Mouse (Mus musculus) midbrain, embryonic 16.5 days (tissue): ENCODE results near the gene Ehd1. TPM values are rescaled to one million over a fixed set of nuclear protein-coding genes. Genes with fewer than 3 reads are reported as not detected.
"Not testable (repeated sequence)": the region's sequence is repeated elsewhere in the genome, so short reads cannot be mapped to it uniquely, and the experiment has no call there.

Experiments used
- ATAC-seq: fragments of 200-750 bp; cut with Nextera tagmentation; 2 replicates; pipeline ENCODE4 v1.8.0; 2017; ENCODE audit warnings: moderate TSS enrichment
- H3K27ac ChIP-seq: fragments of 300-500 bp; sonication (generic); 2 replicates; pipeline ENCODE4 v1.5.1; 2014; ENCODE audit warnings: mild to moderate bottlenecking, low read length, mixed read lengths
- H3K27me3 ChIP-seq: fragments of 300-500 bp; sonication (generic); 2 replicates; pipeline ENCODE4 v1.6.1; 2014; ENCODE audit warnings: low read depth, low read length, mixed read lengths; ENCODE audit not compliant: control insufficient read depth, insufficient read depth
- H3K36me3 ChIP-seq: fragments of 300-500 bp; sonication (generic); 2 replicates; pipeline ENCODE4 v1.6.1; 2014; ENCODE audit warnings: mild to moderate bottlenecking, low read length, moderate library complexity, mixed read lengths; ENCODE audit not compliant: control insufficient read depth, insufficient read depth
- H3K4me1 ChIP-seq: fragments of 300-500 bp; sonication (generic); 2 replicates; pipeline ENCODE4 v1.6.1; 2014; ENCODE audit warnings: mild to moderate bottlenecking, low read length, mixed read lengths; ENCODE audit not compliant: control insufficient read depth, insufficient read depth
- H3K4me2 ChIP-seq: fragments of 300-500 bp; sonication (generic); 2 replicates; pipeline ENCODE4 v1.6.1; 2014; ENCODE audit warnings: mild to moderate bottlenecking, low read length, mixed read lengths
- H3K4me3 ChIP-seq: fragments of 300-500 bp; sonication (generic); 2 replicates; pipeline ENCODE4 v1.5.1; 2014; ENCODE audit warnings: low read depth, mild to moderate bottlenecking, low read length, moderate library complexity, mixed read lengths
- H3K9ac ChIP-seq: fragments of 300-500 bp; sonication (generic); 2 replicates; pipeline ENCODE4 v1.6.1; 2014; ENCODE audit warnings: low read depth, low read length, mixed read lengths
- H3K9me3 ChIP-seq: fragments of 300-500 bp; sonication (generic); replicated peaks from 2 replicates; pipeline ENCODE4 v1.6.1; 2014; ENCODE audit warnings: mild to moderate bottlenecking, low read length, mixed read lengths; ENCODE audit not compliant: control insufficient read depth, poor library complexity, severe bottlenecking
- whole genome bisulfite sequencing: fragments of 180-500 bp; shearing (Covaris S2); extraction: QIAGEN DNeasy Blood & Tissue Kit; methylation state at CpG from one replicate; pipeline ENCODE4 v1.1.7; 2014; 5-methylcytosine and 5-hydroxymethylcytosine counted together
- polyA plus RNA-seq: library from polyadenylated mRNA; unstranded; fragments of >200 nt; fragmentation: Nextera tagmentation; extraction: Ambion mirVana; gene quantifications from 2 replicates; pipeline ENCODE4 v1.2.1, GENCODE M21; 2015

The Ehd1 gene
- polyA plus RNA-seq, 1 experiment from 2014 or later = 99.6 TPM

DNA sequence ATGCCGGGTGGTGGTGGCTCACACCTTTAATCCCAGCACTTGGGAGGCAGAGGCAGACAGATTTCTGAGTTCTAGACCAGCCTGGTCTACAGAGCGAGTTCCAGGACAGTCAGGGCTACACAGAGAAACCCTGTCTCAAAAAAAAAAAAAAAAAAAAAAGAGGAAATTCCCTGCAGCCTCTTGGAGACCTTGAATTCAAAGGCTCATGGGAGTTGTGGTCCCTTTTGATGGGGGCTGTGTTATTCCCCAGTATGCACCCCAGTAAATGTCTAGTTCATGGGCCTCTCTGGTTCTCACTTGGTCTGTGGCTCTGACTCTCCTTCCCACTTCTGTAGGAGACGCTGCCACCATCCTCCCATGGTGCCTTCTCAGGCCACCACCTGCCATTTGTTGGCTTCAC is 35.3 kb downstream of the Ehd1 start:
- H3K9me3 ChIP-seq, H3K27ac ChIP-seq, H3K4me2 ChIP-seq, ATAC-seq, H3K4me3 ChIP-seq, H3K36me3 ChIP-seq, H3K9ac ChIP-seq, H3K4me1 ChIP-seq, H3K27me3 ChIP-seq: not testable (repeated sequence)
- 90% methylated on average over 3 of the region's 3 CpGs for WGBS

DNA sequence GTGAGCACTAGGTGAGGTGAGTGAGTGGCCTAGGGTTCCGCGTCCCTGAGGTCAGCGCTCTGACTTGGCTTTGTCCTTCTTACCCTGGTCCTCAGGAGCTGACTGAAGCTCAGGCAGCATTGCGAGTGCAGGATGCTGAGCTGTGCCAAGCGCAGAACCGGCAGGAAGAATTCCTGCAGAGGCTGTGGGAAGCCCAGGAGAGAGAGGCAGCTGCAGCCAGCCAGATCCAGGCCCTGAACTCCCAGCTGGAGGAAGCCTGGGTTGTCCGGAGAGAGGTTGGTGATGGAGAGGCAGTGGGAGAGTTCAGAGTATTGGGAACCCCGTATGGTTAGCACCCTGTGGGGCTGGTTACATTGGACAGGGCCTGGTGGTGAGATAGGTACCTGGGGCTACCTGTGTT is 37.3 kb downstream of the Ehd1 start:
- Histone ChIP-seq H3K27me3 (no peaks in the 10 kb centered on the region), H3K9ac (no peak overlapping the region), H3K4me2 (no peak overlapping the region), H3K9me3 (no peaks in the 10 kb centered on the region), H3K27ac (no peak overlapping the region), H3K36me3 (no peaks in the 10 kb centered on the region; the same call in 1 of the 2 replicates), H3K4me1 (no peaks in the 10 kb centered on the region), H3K4me3 (no peak overlapping the region)
- no peak for ATAC-seq
- WGBS = 91% methylated on average over 8 of the region's 8 CpGs

- Histone ChIP-seq H3K4me3 (no peak overlapping the region), H3K4me1 (no peaks in the 10 kb centered on the region), H3K27me3 (no peaks in the 10 kb centered on the region), H3K27ac (no peak overlapping the region), H3K4me2 (no peak overlapping the region), H3K36me3 (no peaks in the 10 kb centered on the region; the same call in 1 of the 2 replicates), H3K9ac (no peak overlapping the region), H3K9me3 (no peaks in the 10 kb centered on the region)
- 86% methylated on average over 8 of the region's 8 CpGs for WGBS
- ATAC-seq = no peak
These were observed 38.0 kb downstream of the Ehd1 start for GRCm38 (mm10) chr19:6314513-6314912.

DNA sequence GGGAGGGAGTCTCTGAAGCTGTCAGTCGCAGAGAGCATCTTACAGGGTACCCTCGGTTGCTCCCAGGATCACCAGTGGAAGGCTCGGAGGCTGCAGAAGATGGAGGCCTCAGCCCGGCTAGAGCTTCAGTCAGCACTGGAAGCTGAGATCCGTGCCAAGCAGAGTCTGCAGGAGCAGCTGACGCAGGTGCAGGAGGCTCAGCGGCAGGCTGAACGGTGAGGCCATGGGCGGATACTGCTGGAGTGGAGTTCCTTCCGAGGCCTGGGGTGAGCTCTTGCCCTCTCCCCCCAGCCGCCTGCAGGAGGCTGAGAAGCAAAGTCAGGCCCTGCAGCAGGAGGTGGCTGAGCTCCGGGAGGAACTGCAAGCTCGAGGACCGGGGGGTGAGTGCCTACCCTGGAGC is 39.0 kb downstream of the Ehd1 start:
- ATAC-seq = no peak
- 75% methylated on average over 14 of the region's 14 CpGs for WGBS
- H3K4me2 ChIP-seq = no peak overlapping the region
- no peaks in the 10 kb centered on the region for H3K4me1 ChIP-seq
- H3K27ac ChIP-seq = no peak overlapping the region
- no peaks in the 10 kb centered on the region; the same call in 1 of the 2 replicates for H3K36me3 ChIP-seq
- H3K27me3 ChIP-seq = no peaks in the 10 kb centered on the region
- no peak overlapping the region for H3K4me3 ChIP-seq
- no peaks in the 10 kb centered on the region for H3K9me3 ChIP-seq
- no peak overlapping the region for H3K9ac ChIP-seq

- no peaks in the 10 kb centered on the region; the same call in 1 of the 2 replicates for H3K36me3 ChIP-seq
- H3K27ac ChIP-seq = no peak overlapping the region
- 90% methylated on average over 12 of the region's 12 CpGs for WGBS
- no peak overlapping the region for H3K9ac ChIP-seq
- no peaks in the 10 kb centered on the region for H3K27me3 ChIP-seq
- H3K4me2 ChIP-seq = no peak overlapping the region
- H3K4me1 ChIP-seq = no peaks in the 10 kb centered on the region
- H3K9me3 ChIP-seq = no peaks in the 10 kb centered on the region
- no peak for ATAC-seq
- H3K4me3 ChIP-seq = no peak overlapping the region
These were observed 41.6 kb downstream of the Ehd1 start for GRCm38 (mm10) chr19:6318145-6318544.

GRCm38 (mm10) chr19:6321358-6321757 is 44.8 kb downstream of the Ehd1 start:
- H3K4me2 ChIP-seq = no peak overlapping the region
- H3K4me3 ChIP-seq = no peak overlapping the region
- WGBS = 92% methylated on average over 8 of the region's 8 CpGs
- no peak overlapping the region for H3K27ac ChIP-seq
- H3K9me3 ChIP-seq = no peaks in the 10 kb centered on the region
- no peak for ATAC-seq
- H3K27me3 ChIP-seq = no peaks in the 10 kb centered on the region
- no peaks in the 10 kb centered on the region for H3K4me1 ChIP-seq
- H3K36me3 ChIP-seq = no peaks in the 10 kb centered on the region; the same call in 1 of the 2 replicates
- no peak overlapping the region for H3K9ac ChIP-seq

- WGBS = 85% methylated on average over 33 of the region's 33 CpGs
- Histone ChIP-seq H3K9me3 (no peaks in the 10 kb centered on the region), H3K4me3 (no peak overlapping the region), H3K27me3 (no peaks in the 10 kb centered on the region), H3K27ac (no peak overlapping the region), H3K4me1 (no peaks in the 10 kb centered on the region), H3K4me2 (no peak overlapping the region), H3K36me3 (no peaks in the 10 kb centered on the region; the same call in 1 of the 2 replicates), H3K9ac (no peak overlapping the region)
- no peak for ATAC-seq
These were observed 45.5 kb downstream of the Ehd1 start for GRCm38 (mm10) chr19:6321786-6322621.

GRCm38 (mm10) chr19:6324751-6325150 is 48.2 kb downstream of the Ehd1 start:
- no peaks in the 10 kb centered on the region for H3K36me3 ChIP-seq
- no peak overlapping the region for H3K4me2 ChIP-seq
- H3K4me1 ChIP-seq = no peaks in the 10 kb centered on the region
- no peak overlapping the region for H3K9ac ChIP-seq
- WGBS = 84% methylated on average over 9 of the region's 9 CpGs
- H3K4me3 ChIP-seq = no peak overlapping the region
- no peak overlapping the region for H3K27ac ChIP-seq
- ATAC-seq = no peak
- H3K9me3 ChIP-seq = no peaks in the 10 kb centered on the region
- H3K27me3 ChIP-seq = no peaks in the 10 kb centered on the region

GRCm38 (mm10) chr19:6331178-6331577 is 54.7 kb downstream of the Ehd1 start:
- peaks cover 10% of the 10 kb centered on the region for H3K4me1 ChIP-seq
- 67% methylated on average over 5 of the region's 5 CpGs for WGBS
- H3K4me3 ChIP-seq = no peak overlapping the region
- H3K27ac ChIP-seq = no peak overlapping the region
- ATAC-seq = no peak
- no peaks in the 10 kb centered on the region for H3K36me3 ChIP-seq
- H3K9me3 ChIP-seq = no peaks in the 10 kb centered on the region
- H3K27me3 ChIP-seq = no peaks in the 10 kb centered on the region
- peak overlapping the region; percentile 40; the same call in 1 of the 2 replicates for H3K9ac ChIP-seq
- no peak overlapping the region for H3K4me2 ChIP-seq
